Mouse (Mus musculus) cerebellum, adult 2 months (tissue): ENCODE measurements around the gene Gm3336.

Experiments used
- CTCF ChIP-seq: fragments of 200-500 bp; IDR thresholded peaks from 2 replicates; pipeline ENCODE4 v1.5.1; 2011; ENCODE audit warnings: low read depth, mild to moderate bottlenecking, control low read depth, low read length, moderate library complexity, borderline replicate concordance; ENCODE audit not compliant: insufficient read depth
- POLR2A ChIP-seq: fragments of 200-500 bp; IDR thresholded peaks from 2 replicates; pipeline ENCODE4 v1.6.1; 2011; ENCODE audit warnings: low read length, control low read depth, borderline replicate concordance; ENCODE audit not compliant: insufficient read depth

DNA sequence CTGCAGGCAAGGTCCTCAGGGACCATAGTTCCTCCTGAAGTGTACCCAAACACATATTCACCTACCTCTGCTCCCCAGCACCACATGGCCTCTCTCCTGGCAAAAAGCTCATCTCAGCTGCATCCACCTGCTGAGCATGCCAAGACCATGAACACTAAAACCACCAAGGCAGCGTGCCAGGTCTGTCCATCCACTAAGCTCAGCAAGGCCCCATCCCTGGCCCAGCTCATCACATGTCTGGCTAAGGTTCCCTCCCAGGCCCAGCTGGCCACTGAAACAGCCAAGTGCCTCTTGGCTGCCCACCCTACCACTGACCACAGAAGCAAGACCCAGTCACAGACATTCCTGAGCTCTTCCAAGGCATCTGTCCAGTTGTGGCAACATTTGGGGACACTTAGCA, 8.0 kb upstream of the Gm3336 start:
- TF ChIP-seq CTCF (no peak), POLR2A (no peak)
